Mouse (Mus musculus) induced T-regulatory cell, adult 2 months (primary cell): Measurements from ENCODE around the gene Slc10a6.

Source experiments
- DNase-seq: peaks from one replicate; pipeline ENCODE4 v3.0.0-alpha.2; 2012; ENCODE audit warnings: low read depth

Slc10a6 gene

GRCm38 (mm10) chr5:103617191-103617590, 12.0 kb downstream of the Slc10a6 start:
- no peak for DNase-seq

GRCm38 (mm10) chr5:103614356-103614755, 14.8 kb downstream of the Slc10a6 start:
- no peak for DNase-seq

- DNase-seq = no peak
Measured at GRCm38 (mm10) chr5:103612316-103612715, 16.9 kb downstream of the Slc10a6 start.

- DNase-seq = no peak
Measured at GRCm38 (mm10) chr5:103610856-103611472, 18.2 kb downstream of the Slc10a6 start.

- no peak for DNase-seq
Measured at GRCm38 (mm10) chr5:103610148-103610547, 19.1 kb downstream of the Slc10a6 start.

GRCm38 (mm10) chr5:103605707-103606106, 23.5 kb downstream of the Slc10a6 start:
- DNase-seq = no peak

- DNase-seq = no peak
Measured at GRCm38 (mm10) chr5:103603115-103603893, 25.9 kb downstream of the Slc10a6 start.

GRCm38 (mm10) chr5:103598881-103599280, 30.3 kb downstream of the Slc10a6 start:
- no peak for DNase-seq

GRCm38 (mm10) chr5:103598264-103598663, 30.9 kb downstream of the Slc10a6 start:
- DNase-seq = no peak

- DNase-seq = no peak
Measured at GRCm38 (mm10) chr5:103597604-103598003, 31.6 kb downstream of the Slc10a6 start.

GRCm38 (mm10) chr5:103596467-103597146, 32.6 kb downstream of the Slc10a6 start:
- no peak for DNase-seq

- DNase-seq = no peak
Measured at GRCm38 (mm10) chr5:103595394-103596226, 33.6 kb downstream of the Slc10a6 start.

- no peak for DNase-seq
Measured at GRCm38 (mm10) chr5:103593575-103593974, 35.6 kb downstream of the Slc10a6 start.

GRCm38 (mm10) chr5:103592706-103593105, 36.5 kb downstream of the Slc10a6 start:
- peak; percentile 49 for DNase-seq

GRCm38 (mm10) chr5:103591846-103592245, 37.4 kb downstream of the Slc10a6 start:
- no peak for DNase-seq

- DNase-seq = peak; percentile 33
Measured at GRCm38 (mm10) chr5:103587219-103587618, 42.0 kb downstream of the Slc10a6 start.

- peak; percentile 23 for DNase-seq
Measured at GRCm38 (mm10) chr5:103579680-103580420, 49.4 kb downstream of the Slc10a6 start.

- DNase-seq = no peak
Measured at GRCm38 (mm10) chr5:103569446-103569845, 59.8 kb downstream of the Slc10a6 start.

- no peak for DNase-seq
Measured at GRCm38 (mm10) chr5:103568034-103568433, 61.2 kb downstream of the Slc10a6 start.

- DNase-seq = no peak
Measured at GRCm38 (mm10) chr5:103560546-103560945, 68.7 kb downstream of the Slc10a6 start.
